Mouse (Mus musculus): Measurements from ENCODE around the gene Pias4.
A peak's percentile ranks its signal among the peaks of the same experiment; 100 is the strongest.

Gene Pias4

GRCm38 (mm10) chr10:81168521-81169244 lies 960 bp upstream of the Pias4 start:
- peak; percentile 84 to 91 for DNase-seq

GRCm38 (mm10) chr10:81168087-81168431 lies 336 bp upstream of the Pias4 start:
- DNase-seq = no peak

GRCm38 (mm10) chr10:81165118-81165517 lies 2.6 kb downstream of the Pias4 start:
- DNase-seq = no peak

- DNase-seq = no peak
These were observed 5.4 kb downstream of the Pias4 start for GRCm38 (mm10) chr10:81162318-81162652.

GRCm38 (mm10) chr10:81161602-81162317 lies 6.0 kb downstream of the Pias4 start:
- peak in 1 of 2 experiments; percentile 38 for DNase-seq

GRCm38 (mm10) chr10:81154736-81155135 lies 13.0 kb downstream of the Pias4 start:
- DNase-seq = no peak

- DNase-seq = no peak
These were observed 13.4 kb downstream of the Pias4 start for GRCm38 (mm10) chr10:81154313-81154712.

- no peak for DNase-seq
These were observed 15.1 kb downstream of the Pias4 start for GRCm38 (mm10) chr10:81152609-81153008.

GRCm38 (mm10) chr10:81151261-81151660 lies 16.5 kb downstream of the Pias4 start:
- no peak for DNase-seq

- no peak for DNase-seq
These were observed 21.4 kb downstream of the Pias4 start for GRCm38 (mm10) chr10:81146296-81146695.

- DNase-seq = no peak
These were observed 21.9 kb downstream of the Pias4 start for GRCm38 (mm10) chr10:81145778-81146177.

- DNase-seq = no peak
These were observed 22.4 kb downstream of the Pias4 start for GRCm38 (mm10) chr10:81145307-81145706.

- no peak for DNase-seq
These were observed 23.1 kb downstream of the Pias4 start for GRCm38 (mm10) chr10:81144667-81145066.

- no peak for DNase-seq
These were observed 23.8 kb downstream of the Pias4 start for GRCm38 (mm10) chr10:81143845-81144437.

GRCm38 (mm10) chr10:81143157-81143633 lies 24.5 kb downstream of the Pias4 start:
- no peak for DNase-seq

- no peak for DNase-seq
These were observed 25.2 kb downstream of the Pias4 start for GRCm38 (mm10) chr10:81142551-81142981.

- no peak for DNase-seq
These were observed 26.1 kb downstream of the Pias4 start for GRCm38 (mm10) chr10:81141455-81142210.

- DNase-seq = peak in 1 of 2 experiments; percentile 40
These were observed 26.8 kb downstream of the Pias4 start for GRCm38 (mm10) chr10:81140717-81141454.

GRCm38 (mm10) chr10:81140005-81140404 lies 27.7 kb downstream of the Pias4 start:
- DNase-seq = no peak

- no peak for DNase-seq
These were observed 28.2 kb downstream of the Pias4 start for GRCm38 (mm10) chr10:81139529-81139846.

- DNase-seq = no peak
These were observed 28.7 kb downstream of the Pias4 start for GRCm38 (mm10) chr10:81138821-81139528.
